Mouse (Mus musculus): ENCODE measurements at regions not wholly inside any gene's neighbourhood (a gene's known extent, or its start where the extent isn't known, plus 50 kb on each side); places are given as distances from the start of the nearest gene placed in this dataset.

DNA sequence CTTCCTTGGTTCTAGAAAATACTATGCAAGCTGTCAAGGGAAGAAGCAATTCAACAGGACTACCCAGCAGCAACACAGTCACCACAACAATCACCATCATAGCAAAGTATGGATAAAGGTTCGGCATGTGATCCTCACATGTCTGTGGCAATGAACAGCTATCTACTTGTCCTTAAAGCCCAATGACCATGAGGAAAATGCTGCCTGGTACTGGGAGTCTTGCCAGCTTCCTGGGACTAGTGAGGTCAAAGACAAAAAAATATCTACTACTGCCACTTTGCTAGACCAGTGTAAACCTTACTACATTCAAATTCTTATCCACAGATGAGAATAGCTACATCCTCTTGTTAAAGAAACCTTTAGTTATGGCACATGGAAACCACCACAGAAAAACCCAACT is 346.3 kb downstream of the Wdr20rt start:
- Histone ChIP-seq H3K4me3 (ENCODE audit: low read depth, low read length) (no peak overlapping the region), H3K4me2 (ENCODE audit: low read depth, low read length) (no peak overlapping the region), H3K9ac (replicated peaks; ENCODE audit: low read depth, low read length) (no peak overlapping the region), H3K27me3 (ENCODE audit: control insufficient read depth, insufficient read depth, low read length) (no peaks in the 10 kb centered on the region), H3K27ac (ENCODE audit: low read depth) (no peak overlapping the region), H3K4me1 (ENCODE audit: control insufficient read depth, insufficient read depth) (no peaks in the 10 kb centered on the region), H3K36me3 (replicated peaks; ENCODE audit: control insufficient read depth, insufficient read depth, low read length) (no peaks in the 10 kb centered on the region), H3K9me3 (replicated peaks; ENCODE audit: control insufficient read depth, low read length) (no peaks in the 10 kb centered on the region)
- no peak for ATAC-seq (ENCODE audit: insufficient read depth, low read depth)
- WGBS = 74% methylated on average over 1 of the region's 1 CpGs
- TF ChIP-seq CTCF (IDR thresholded peaks at IDR 0.05; ENCODE audit: low read depth) = no peak
- TF ChIP-seq EP300 (IDR thresholded peaks at IDR 0.05; ENCODE audit: low read depth) = no peak
- DNase-seq (ENCODE audit: low spot score) = no peak

DNA sequence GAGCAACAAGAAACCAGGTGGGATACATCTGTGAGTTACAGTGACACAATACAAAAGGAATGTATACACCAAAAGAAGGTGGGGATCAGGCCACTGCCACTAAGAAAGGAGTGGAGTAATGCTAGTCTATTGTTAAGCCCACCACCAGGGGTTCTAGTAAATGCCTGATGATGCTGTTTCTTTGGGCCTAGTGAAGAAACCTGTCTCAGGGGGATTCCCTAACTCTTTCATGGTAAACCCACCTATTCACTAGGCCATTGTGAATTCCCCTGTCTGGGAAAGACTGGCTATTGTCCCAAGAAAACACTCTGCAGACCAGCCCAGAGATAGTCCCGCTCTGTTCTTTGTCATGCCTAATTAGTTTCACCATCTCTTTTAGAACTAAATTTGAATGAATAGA is 368.2 kb downstream of the Wdr20rt start:
- no peak for TF ChIP-seq EP300 (IDR thresholded peaks at IDR 0.05; ENCODE audit: low read depth)
- no peak for TF ChIP-seq CTCF (IDR thresholded peaks at IDR 0.05; ENCODE audit: low read depth)
- H3K4me1 ChIP-seq (ENCODE audit: control insufficient read depth, insufficient read depth) = no peaks in the 10 kb centered on the region
- H3K27me3 ChIP-seq (ENCODE audit: control insufficient read depth, insufficient read depth, low read length) = no peaks in the 10 kb centered on the region
- no peaks in the 10 kb centered on the region for H3K9me3 ChIP-seq (replicated peaks; ENCODE audit: control insufficient read depth, low read length)
- 57% methylated on average over 1 of the region's 1 CpGs for WGBS
- ATAC-seq (ENCODE audit: insufficient read depth, low read depth) = no peak
- H3K4me2 ChIP-seq (ENCODE audit: low read depth, low read length) = no peak overlapping the region
- H3K9ac ChIP-seq (replicated peaks; ENCODE audit: low read depth, low read length) = no peak overlapping the region
- no peaks in the 10 kb centered on the region for H3K36me3 ChIP-seq (replicated peaks; ENCODE audit: control insufficient read depth, insufficient read depth, low read length)
- DNase-seq (ENCODE audit: low spot score) = no peak
- no peak overlapping the region for H3K27ac ChIP-seq (ENCODE audit: low read depth)
- no peak overlapping the region for H3K4me3 ChIP-seq (ENCODE audit: low read depth, low read length)

DNA sequence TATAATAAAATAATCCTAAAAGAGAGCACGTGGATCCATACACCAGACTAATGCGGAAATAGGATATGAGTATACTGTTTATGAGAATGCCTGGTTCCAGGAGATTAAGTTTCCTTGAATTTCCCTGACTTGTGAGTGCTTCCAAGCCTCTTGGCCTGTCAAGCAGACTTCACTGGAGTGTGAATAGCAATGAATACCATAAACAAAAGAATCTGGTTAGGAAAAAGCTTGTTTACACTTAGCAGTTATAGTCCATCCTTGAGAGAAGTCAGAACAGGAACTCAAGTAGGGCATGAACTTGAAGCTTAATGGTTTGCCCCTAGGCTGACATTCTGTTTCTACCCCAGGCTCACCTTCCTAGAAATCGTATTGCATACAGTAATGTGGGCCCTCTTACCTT is 368.8 kb downstream of the Wdr20rt start:
- no peak overlapping the region for H3K4me2 ChIP-seq (ENCODE audit: low read depth, low read length)
- no peak for DNase-seq (ENCODE audit: low spot score)
- no peak overlapping the region for H3K9ac ChIP-seq (replicated peaks; ENCODE audit: low read depth, low read length)
- no peak overlapping the region for H3K27ac ChIP-seq (ENCODE audit: low read depth)
- 72% methylated on average over 3 of the region's 3 CpGs for WGBS
- no peak for ATAC-seq (ENCODE audit: insufficient read depth, low read depth)
- no peak overlapping the region for H3K4me3 ChIP-seq (ENCODE audit: low read depth, low read length)
- H3K9me3 ChIP-seq (replicated peaks; ENCODE audit: control insufficient read depth, low read length) = no peaks in the 10 kb centered on the region
- no peaks in the 10 kb centered on the region for H3K27me3 ChIP-seq (ENCODE audit: control insufficient read depth, insufficient read depth, low read length)
- H3K36me3 ChIP-seq (replicated peaks; ENCODE audit: control insufficient read depth, insufficient read depth, low read length) = no peaks in the 10 kb centered on the region
- no peaks in the 10 kb centered on the region for H3K4me1 ChIP-seq (ENCODE audit: control insufficient read depth, insufficient read depth)
- TF ChIP-seq EP300 (IDR thresholded peaks at IDR 0.05; ENCODE audit: low read depth) (no peak), CTCF (IDR thresholded peaks at IDR 0.05; ENCODE audit: low read depth) (no peak)

DNA sequence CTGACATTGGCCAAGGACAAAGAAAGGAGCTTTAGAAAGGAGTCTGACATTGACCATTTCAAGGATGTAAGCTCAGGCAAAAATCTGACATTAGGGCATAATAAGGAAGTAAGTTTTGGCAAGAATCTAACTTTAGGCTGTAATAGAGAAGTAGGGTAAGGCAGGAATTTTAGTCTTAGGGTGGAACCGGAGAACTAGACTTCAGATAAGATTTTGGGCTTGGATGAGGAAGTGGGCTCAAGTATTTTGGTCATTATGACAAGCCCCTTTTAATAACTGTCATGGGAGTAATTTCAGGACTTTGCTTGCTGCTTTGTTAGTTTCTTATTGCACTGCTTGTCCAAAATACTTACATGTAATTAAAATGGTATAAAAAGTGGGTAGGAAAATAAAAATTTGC is 418.9 kb downstream of the Wdr20rt start:
- Histone ChIP-seq H3K27ac (ENCODE audit: low read depth) (no peak overlapping the region), H3K9me3 (replicated peaks; ENCODE audit: control insufficient read depth, low read length) (no peaks in the 10 kb centered on the region), H3K27me3 (ENCODE audit: control insufficient read depth, insufficient read depth, low read length) (no peaks in the 10 kb centered on the region), H3K4me2 (ENCODE audit: low read depth, low read length) (no peak overlapping the region), H3K9ac (replicated peaks; ENCODE audit: low read depth, low read length) (no peak overlapping the region), H3K4me3 (ENCODE audit: low read depth, low read length) (no peak overlapping the region), H3K36me3 (replicated peaks; ENCODE audit: control insufficient read depth, insufficient read depth, low read length) (no peaks in the 10 kb centered on the region), H3K4me1 (ENCODE audit: control insufficient read depth, insufficient read depth) (no peaks in the 10 kb centered on the region)
- TF ChIP-seq CTCF (IDR thresholded peaks at IDR 0.05; ENCODE audit: low read depth) (no peak), EP300 (IDR thresholded peaks at IDR 0.05; ENCODE audit: low read depth) (no peak)
- 55% methylated on average over 1 of the region's 1 CpGs for WGBS
- DNase-seq (ENCODE audit: low spot score) (no peak), ATAC-seq (ENCODE audit: insufficient read depth, low read depth) (no peak)

DNA sequence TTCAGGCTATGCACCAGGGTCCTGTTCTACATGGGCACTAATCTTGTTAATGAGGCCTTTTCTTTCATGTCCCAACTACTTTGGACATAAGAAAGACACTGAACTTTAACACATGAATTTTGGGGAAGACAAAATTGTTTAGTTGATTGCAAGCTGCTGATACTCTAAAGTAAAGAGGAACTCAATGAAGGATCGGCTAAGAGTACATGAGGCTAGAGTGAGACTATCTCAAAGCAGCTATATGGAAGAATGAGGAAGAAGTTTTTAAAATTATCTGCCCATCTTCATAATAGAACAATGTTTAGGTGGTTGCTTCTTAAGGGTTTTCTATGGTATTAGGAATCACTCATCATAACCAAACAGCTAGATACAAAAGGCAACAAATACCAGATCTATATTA is 431.5 kb downstream of the Wdr20rt start:
- Histone ChIP-seq H3K4me3 (ENCODE audit: low read depth, low read length) (no peak overlapping the region), H3K27me3 (ENCODE audit: control insufficient read depth, insufficient read depth, low read length) (no peaks in the 10 kb centered on the region), H3K9ac (replicated peaks; ENCODE audit: low read depth, low read length) (no peak overlapping the region), H3K9me3 (replicated peaks; ENCODE audit: control insufficient read depth, low read length) (0 out of 2 replicates have a peak, but pooled peaks cover 2% of the 10 kb centered on the region), H3K4me1 (ENCODE audit: control insufficient read depth, insufficient read depth) (no peaks in the 10 kb centered on the region), H3K36me3 (replicated peaks; ENCODE audit: control insufficient read depth, insufficient read depth, low read length) (no peaks in the 10 kb centered on the region), H3K4me2 (ENCODE audit: low read depth, low read length) (no peak overlapping the region), H3K27ac (ENCODE audit: low read depth) (no peak overlapping the region)
- DNase-seq (ENCODE audit: low spot score) = no peak
- WGBS = 89% methylated on average over 1 of the region's 1 CpGs
- ATAC-seq (ENCODE audit: insufficient read depth, low read depth) = no peak
- TF ChIP-seq CTCF (IDR thresholded peaks at IDR 0.05; ENCODE audit: low read depth) (no peak), EP300 (IDR thresholded peaks at IDR 0.05; ENCODE audit: low read depth) (no peak)

DNA sequence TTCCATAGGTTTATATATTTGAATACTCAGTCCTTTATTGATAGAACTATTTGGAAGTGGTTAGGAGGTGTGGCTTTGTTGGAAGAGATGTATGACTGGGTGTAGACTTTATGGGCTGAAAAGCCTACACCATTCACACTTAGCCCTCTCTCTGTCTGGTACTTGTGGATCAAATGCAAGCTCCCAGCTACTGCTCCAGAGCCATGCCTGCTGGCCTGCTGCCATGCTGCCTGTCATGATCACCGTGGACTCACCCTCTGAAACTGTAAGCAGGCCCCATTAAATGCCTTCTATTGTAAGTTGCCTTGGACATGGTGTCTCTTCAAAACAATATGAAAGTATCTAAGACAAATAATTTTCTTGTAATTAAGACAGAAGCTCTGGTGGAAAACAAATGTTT is 446.4 kb downstream of the Wdr20rt start:
- no peak for DNase-seq (ENCODE audit: low spot score)
- TF ChIP-seq EP300 (IDR thresholded peaks at IDR 0.05; ENCODE audit: low read depth) (no peak), CTCF (IDR thresholded peaks at IDR 0.05; ENCODE audit: low read depth) (no peak)
- no peak for ATAC-seq (ENCODE audit: insufficient read depth, low read depth)
- no peaks in the 10 kb centered on the region for H3K36me3 ChIP-seq (replicated peaks; ENCODE audit: control insufficient read depth, insufficient read depth, low read length)
- H3K9ac ChIP-seq (replicated peaks; ENCODE audit: low read depth, low read length) = no peak overlapping the region
- H3K4me2 ChIP-seq (ENCODE audit: low read depth, low read length) = no peak overlapping the region
- H3K4me1 ChIP-seq (ENCODE audit: control insufficient read depth, insufficient read depth) = no peaks in the 10 kb centered on the region
- H3K4me3 ChIP-seq (ENCODE audit: low read depth, low read length) = no peak overlapping the region
- H3K9me3 ChIP-seq (replicated peaks; ENCODE audit: control insufficient read depth, low read length) = no peaks in the 10 kb centered on the region
- 26% methylated on average over 1 of the region's 1 CpGs for WGBS
- H3K27me3 ChIP-seq (ENCODE audit: control insufficient read depth, insufficient read depth, low read length) = no peaks in the 10 kb centered on the region
- H3K27ac ChIP-seq (ENCODE audit: low read depth) = no peak overlapping the region

All from heart, postnatal 0 days (tissue).